Mouse (Mus musculus): ENCODE measurements around the gene Olfr665. TPM values are rescaled to one million over a fixed set of nuclear protein-coding genes. Genes with fewer than 3 reads are reported as not detected.

Olfr665 gene
- polyA plus RNA-seq, 1 experiment from 2014 or later, result not detected

Other genes with a start within 250 kb of the Olfr665 start
- gene Olfr658, start 230.7 kb upstream of the Olfr665 start, polyA plus RNA-seq (2015; fragmentation: Nextera tagmentation; extraction: Ambion mirVana), result not detected in 2 replicates
- not detected in 2 replicates for gene Olfr659, start 211.3 kb upstream of the Olfr665 start, polyA plus RNA-seq (2015; fragmentation: Nextera tagmentation; extraction: Ambion mirVana)
- gene Olfr661, start 191.5 kb upstream of the Olfr665 start, polyA plus RNA-seq (2015; fragmentation: Nextera tagmentation; extraction: Ambion mirVana), result not detected in 2 replicates
- gene Usp17le, start 100.6 kb upstream of the Olfr665 start, polyA plus RNA-seq (2015; fragmentation: Nextera tagmentation; extraction: Ambion mirVana), result not detected in 2 replicates
- not detected in 2 replicates for gene Usp17lb, start 35.4 kb upstream of the Olfr665 start, polyA plus RNA-seq (2015; fragmentation: Nextera tagmentation; extraction: Ambion mirVana)
- gene Usp17la, start 21.0 kb upstream of the Olfr665 start, polyA plus RNA-seq (2015; fragmentation: Nextera tagmentation; extraction: Ambion mirVana), result not detected in 2 replicates
- not detected in 2 replicates for gene Olfr666, start 17.9 kb downstream of the Olfr665 start, polyA plus RNA-seq (2015; fragmentation: Nextera tagmentation; extraction: Ambion mirVana)
- not detected in 2 replicates for gene Olfr667, start 43.5 kb downstream of the Olfr665 start, polyA plus RNA-seq (2015; fragmentation: Nextera tagmentation; extraction: Ambion mirVana)
- gene Olfr668, start 50.0 kb downstream of the Olfr665 start, polyA plus RNA-seq (2015; fragmentation: Nextera tagmentation; extraction: Ambion mirVana), result not detected in 2 replicates
- not detected in 2 replicates for gene Olfr669, start 56.2 kb downstream of the Olfr665 start, polyA plus RNA-seq (2015; fragmentation: Nextera tagmentation; extraction: Ambion mirVana)
- gene Olfr670, start 84.6 kb downstream of the Olfr665 start, polyA plus RNA-seq (2015; fragmentation: Nextera tagmentation; extraction: Ambion mirVana), result not detected in 2 replicates
- gene Olfr671, start 101.1 kb downstream of the Olfr665 start, polyA plus RNA-seq (2015; fragmentation: Nextera tagmentation; extraction: Ambion mirVana), result not detected in 2 replicates
- not detected in 2 replicates for gene Olfr672, start 124.0 kb downstream of the Olfr665 start, polyA plus RNA-seq (2015; fragmentation: Nextera tagmentation; extraction: Ambion mirVana)
- gene Olfr675, start 150.4 kb downstream of the Olfr665 start, polyA plus RNA-seq (2015; fragmentation: Nextera tagmentation; extraction: Ambion mirVana), result not detected in 2 replicates
- not detected in 2 replicates for gene Olfr676, start 154.7 kb downstream of the Olfr665 start, polyA plus RNA-seq (2015; fragmentation: Nextera tagmentation; extraction: Ambion mirVana)
- not detected in 2 replicates for gene Olfr677, start 173.3 kb downstream of the Olfr665 start, polyA plus RNA-seq (2015; fragmentation: Nextera tagmentation; extraction: Ambion mirVana)
- not detected in 2 replicates for gene Olfr678, start 186.4 kb downstream of the Olfr665 start, polyA plus RNA-seq (2015; fragmentation: Nextera tagmentation; extraction: Ambion mirVana)
- gene Olfr679, start 203.2 kb downstream of the Olfr665 start, polyA plus RNA-seq (2015; fragmentation: Nextera tagmentation; extraction: Ambion mirVana), result not detected in 2 replicates
- gene Olfr680-ps1, start 214.8 kb downstream of the Olfr665 start, polyA plus RNA-seq (2015; fragmentation: Nextera tagmentation; extraction: Ambion mirVana), result not detected in 2 replicates
- not detected in 2 replicates for gene Olfr681, start 238.8 kb downstream of the Olfr665 start, polyA plus RNA-seq (2015; fragmentation: Nextera tagmentation; extraction: Ambion mirVana)